Mouse (Mus musculus): ENCODE data around the gene Olfr1309.

- TF ChIP-seq CTCF (IDR thresholded peaks at IDR 0.05; ENCODE audit: borderline replicate concordance, control insufficient read depth, extremely low read depth, insufficient read depth, low read length, poor library complexity) (no peak), POLR2A (IDR thresholded peaks at IDR 0.05; ENCODE audit: control insufficient read depth, extremely low read depth, insufficient read depth, low read length, poor library complexity) (no peak)
These were observed 24.8 kb upstream of the Olfr1309 start for GRCm38 (mm10) chr2:112014900-112015299.

All from thymus, adult 2 months (tissue).